Mouse (Mus musculus): Measurements from ENCODE around the gene Adamts17.

- TF ChIP-seq POLR2A (IDR thresholded peaks at IDR 0.05; ENCODE audit: low read depth, low read length) = no peak
- TF ChIP-seq CTCF (IDR thresholded peaks at IDR 0.05; ENCODE audit: extremely low read depth, insufficient read length, insufficient replicate concordance, low read depth, low read length) = no peak
Measured at GRCm38 (mm10) chr7:66940761-66941160, 101.2 kb downstream of the Adamts17 start.
